In the genomic region with DNA sequence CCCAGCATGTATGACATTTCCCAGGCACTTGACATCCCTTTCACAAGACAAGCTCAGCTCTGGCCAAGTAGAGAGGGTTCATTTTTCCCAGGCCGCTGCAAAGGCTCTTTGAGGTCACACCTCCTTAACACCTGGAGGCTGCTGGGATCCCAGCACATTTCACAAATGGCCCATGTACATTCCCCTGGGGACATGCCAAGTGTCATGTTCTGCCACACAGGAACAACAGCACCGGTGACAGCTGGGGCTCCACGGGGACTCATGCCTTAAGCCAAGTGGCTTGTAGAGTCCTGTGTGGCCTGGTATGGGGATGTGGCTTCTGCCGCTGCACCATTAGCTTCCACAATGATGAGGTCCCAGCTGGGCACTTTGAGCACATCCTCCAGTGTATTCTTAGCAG, we compare ENCODE assay signal across 10 mouse cellular contexts. TPM values are rescaled to one million over a fixed set of nuclear protein-coding genes. Genes with fewer than 3 reads are reported as not detected.
DNase-seq lines count a peak whose midpoint lies in the region.
"Had no signal": no experiment of that assay in that cellular context is flagged by ENCODE, and none has a peak within 500 bp of the region (broad histone marks: within the 10 kb centered on the region; RNA-seq: fewer than 3 reads in every experiment).

No protein-coding gene starts in this region.

- intact Hi-C loops in heart, postnatal 25 days (cut with DNase I) = no loop called here

- DNase-seq in heart, postnatal 4 days = peak; percentile 37
- no peak for DNase-seq in heart, postnatal 25 days (ENCODE audit: low spot score)
- DNase-seq in cerebellum, adult 11 months = peak; percentile 79
- DNase-seq in cerebellum, adult 9-11 months = peak; percentile 89
- DNase-seq in lung, postnatal 25 days (ENCODE audit: low spot score) = peak; percentile 24
- DNase-seq in kidney, postnatal 4 days = no peak
- DNase-seq in frontal cortex, postnatal 14 days (ENCODE audit: low spot score in 2 of 2) = no peak
- DNase-seq: kidney, postnatal 14 days; liver had no signal

RNA-seq across cellular contexts. Expression of a gene that starts 47.0 kb away (rescaled TPM):
- not detected for total RNA-seq in heart, postnatal 4 days (2021)
- not detected for total RNA-seq in heart, postnatal 25 days (2021)
- total RNA-seq: adrenal gland, adult 18-20 months had no signal

RNA-seq across cellular contexts. Expression of a gene that starts 60.0 kb away (rescaled TPM):
- total RNA-seq in heart, postnatal 4 days (2021) = 10 to 100 TPM; 22.4 to 23.0 TPM
- total RNA-seq in heart, postnatal 25 days (2021) = 10 to 100 TPM; 24.6 to 28.1 TPM

Comparison
In these comparisons a context has a peak if more than half of its experiments do, and no peak if none do; other contexts are left out.
1. DNase-seq: peak in heart, postnatal 4 days (single experiment), cerebellum, adult 11 months (single experiment), cerebellum, adult 9-11 months (single experiment) and lung, postnatal 25 days (single experiment); none in heart, postnatal 25 days (single experiment), kidney, postnatal 4 days (0 of 2) and frontal cortex, postnatal 14 days (0 of 2).